Mouse (Mus musculus) embryonic facial prominence, embryonic 14.5 days (tissue): ENCODE results near the gene Smg1. TPM values are rescaled to one million over a fixed set of nuclear protein-coding genes. Genes with fewer than 3 reads are reported as not detected.

Experiments
- ATAC-seq: fragments of 200-750 bp; cut with Nextera tagmentation; 2 replicates; pipeline ENCODE4 v1.8.0; 2017; ENCODE audit warnings: low read depth, moderate number of reproducible peaks, moderate TSS enrichment
- DNase-seq: peaks from one replicate; pipeline ENCODE4 v3.0.0-alpha.2; 2015; ENCODE audit warnings: low spot score
- H3K27ac ChIP-seq: fragments of 300-500 bp; sonication (generic); replicated peaks from 2 replicates; pipeline ENCODE4 v1.5.1; 2014; ENCODE audit warnings: low read depth, mild to moderate bottlenecking, low read length, moderate library complexity
- H3K27me3 ChIP-seq: fragments of 300-500 bp; sonication (generic); replicated peaks from 2 replicates; pipeline ENCODE4 v1.6.1; 2014; ENCODE audit warnings: low read length; ENCODE audit not compliant: control insufficient read depth, insufficient read depth
- H3K36me3 ChIP-seq: fragments of 300-500 bp; sonication (generic); 2 replicates; pipeline ENCODE4 v1.6.1; 2014; ENCODE audit warnings: low read length, mixed read lengths; ENCODE audit not compliant: control insufficient read depth, insufficient read depth
- H3K4me1 ChIP-seq: fragments of 300-500 bp; sonication (generic); 2 replicates; pipeline ENCODE4 v1.6.1; 2014; ENCODE audit warnings: antibody characterized with exemption, low read length; ENCODE audit not compliant: control insufficient read depth, insufficient read depth
- H3K4me2 ChIP-seq: fragments of 300-500 bp; sonication (generic); 2 replicates; pipeline ENCODE4 v1.6.1; 2014; ENCODE audit warnings: low read depth, mild to moderate bottlenecking, low read length, moderate library complexity, mixed read lengths
- H3K4me3 ChIP-seq: fragments of 300-500 bp; sonication (generic); 2 replicates; pipeline ENCODE4 v1.5.1; 2014; ENCODE audit warnings: low read depth, mild to moderate bottlenecking, low read length
- H3K9ac ChIP-seq: fragments of 300-500 bp; sonication (generic); 2 replicates; pipeline ENCODE4 v1.6.1; 2014; ENCODE audit warnings: low read depth, mild to moderate bottlenecking, low read length, moderate library complexity, mixed read lengths
- H3K9me3 ChIP-seq: fragments of 300-500 bp; sonication (generic); 2 replicates; pipeline ENCODE4 v1.6.1; 2016; ENCODE audit warnings: low read length; ENCODE audit not compliant: control insufficient read depth
- WGBS: fragments of 180-500 bp; shearing (Covaris S2); extraction: QIAGEN DNeasy Blood & Tissue Kit; methylation state at CpG from one replicate; pipeline ENCODE4 v1.1.7; 2014; 5-methylcytosine and 5-hydroxymethylcytosine counted together
- polyA plus RNA-seq: library from polyadenylated mRNA; unstranded; fragments of >200 nt; fragmentation: Nextera tagmentation; extraction: Ambion mirVana; gene quantifications from 2 replicates; pipeline ENCODE4 v1.2.1, GENCODE M21; 2014

The Smg1 gene
- polyA plus RNA-seq, 1 experiment from 2014 or later, result 20.0 TPM

DNA sequence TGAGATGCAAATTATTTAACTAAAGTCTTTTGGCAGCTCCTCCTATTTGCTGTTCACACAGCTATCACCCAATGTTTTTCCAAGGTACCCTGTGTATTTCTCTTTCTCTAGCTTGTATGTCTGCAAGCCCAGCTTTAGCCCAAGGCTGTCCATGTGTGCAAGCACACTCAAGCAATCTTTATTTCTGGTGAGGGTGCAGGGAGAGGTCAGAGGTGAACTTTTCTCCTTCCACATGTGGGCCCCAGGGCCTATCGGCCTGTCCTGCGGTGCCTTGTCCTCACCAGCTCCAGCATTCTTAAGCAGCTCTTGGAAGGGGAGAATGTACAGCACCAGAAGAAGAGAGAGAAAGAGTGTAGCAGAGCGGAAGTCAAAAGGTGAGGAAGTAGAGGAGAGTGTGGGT, 9.5 kb upstream of the Smg1 start:
- ATAC-seq (no peak), DNase-seq (no peak)
- Histone ChIP-seq H3K4me1 (no peaks in the 10 kb centered on the region), H3K4me2 (no peak overlapping the region), H3K9me3 (no peaks in the 10 kb centered on the region), H3K27ac (no peak overlapping the region), H3K36me3 (no peaks in the 10 kb centered on the region), H3K9ac (no peak overlapping the region), H3K4me3 (no peak overlapping the region), H3K27me3 (no peaks in the 10 kb centered on the region)
- WGBS, result 52% methylated on average over 3 of the region's 3 CpGs

DNA sequence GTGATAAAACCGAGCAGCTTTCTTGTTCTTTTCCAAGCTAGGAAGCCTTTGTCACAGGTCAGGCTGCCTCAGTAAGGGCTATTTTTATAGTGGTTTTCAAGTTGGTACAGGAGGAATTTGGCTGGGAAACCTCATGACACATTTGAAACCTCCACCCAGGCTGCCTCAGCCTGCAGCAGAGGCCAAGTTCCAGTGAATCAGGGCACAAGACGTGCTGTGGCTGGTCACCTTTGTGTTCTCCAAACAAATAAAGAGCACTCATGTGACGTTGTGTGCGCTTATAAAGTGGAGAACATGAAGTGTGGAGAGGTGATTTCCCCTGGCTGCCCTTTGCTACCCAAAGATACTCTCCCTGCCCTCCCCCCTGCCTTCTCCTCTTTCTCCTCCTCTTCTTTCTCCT, 8.9 kb upstream of the Smg1 start:
- H3K9me3 ChIP-seq, result no peaks in the 10 kb centered on the region
- ATAC-seq, result no peak
- WGBS, result 26% methylated on average over 4 of the region's 4 CpGs

GRCm38 (mm10) chr7:118251392-118252170, 8.1 kb upstream of the Smg1 start:
- H3K36me3 ChIP-seq, result no peaks in the 10 kb centered on the region
- H3K4me2 ChIP-seq, result no peak overlapping the region
- no peaks in the 10 kb centered on the region for H3K4me1 ChIP-seq
- ATAC-seq (no peak), DNase-seq (peak; percentile 14)
- H3K27me3 ChIP-seq, result no peaks in the 10 kb centered on the region
- H3K9ac ChIP-seq, result no peak overlapping the region
- WGBS, result 98% methylated on average over 2 of the region's 2 CpGs
- H3K9me3 ChIP-seq, result no peaks in the 10 kb centered on the region
- no peak overlapping the region for H3K27ac ChIP-seq
- no peak overlapping the region for H3K4me3 ChIP-seq

More for the DNA sequence above, 8.9 kb upstream of the Smg1 start:
- H3K27ac ChIP-seq, result no peak overlapping the region
- H3K27me3 ChIP-seq, result no peaks in the 10 kb centered on the region
- DNase-seq, result peak; percentile 14
- no peaks in the 10 kb centered on the region for H3K4me1 ChIP-seq
- H3K4me2 ChIP-seq, result no peak overlapping the region
- no peak overlapping the region for H3K4me3 ChIP-seq
- no peak overlapping the region for H3K9ac ChIP-seq
- no peaks in the 10 kb centered on the region for H3K36me3 ChIP-seq

- H3K9ac ChIP-seq, result no peak overlapping the region
- WGBS, result 82% methylated on average over 4 of the region's 4 CpGs
- H3K4me2 ChIP-seq, result no peak overlapping the region
- no peak for DNase-seq
- H3K36me3 ChIP-seq, result no peaks in the 10 kb centered on the region
- no peak overlapping the region for H3K27ac ChIP-seq
- ATAC-seq, result no peak
- no peaks in the 10 kb centered on the region for H3K9me3 ChIP-seq
- no peaks in the 10 kb centered on the region for H3K4me1 ChIP-seq
- no peaks in the 10 kb centered on the region for H3K27me3 ChIP-seq
- H3K4me3 ChIP-seq, result no peak overlapping the region
Measured at GRCm38 (mm10) chr7:118250482-118251160, 7.2 kb upstream of the Smg1 start.

DNA sequence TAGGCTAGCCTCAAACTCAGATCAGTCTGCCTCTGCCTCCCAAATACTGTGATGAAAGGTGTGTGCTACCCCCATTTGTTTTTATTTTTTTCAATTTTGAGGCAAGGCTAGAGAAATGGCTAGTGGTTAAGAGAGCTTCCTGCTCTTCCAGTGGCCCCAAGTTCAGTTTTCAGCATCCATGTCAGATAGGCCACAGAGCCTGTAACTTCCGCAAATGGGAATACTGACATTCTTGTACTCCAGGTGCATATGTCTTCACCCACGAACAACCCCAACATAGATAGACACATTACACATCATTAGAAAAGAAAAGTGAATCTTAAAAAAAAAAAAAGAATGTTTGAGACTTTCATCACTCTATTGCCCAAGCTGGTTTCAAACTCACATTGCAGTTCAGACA, 6.1 kb upstream of the Smg1 start:
- Histone ChIP-seq H3K4me3 (no peak overlapping the region), H3K36me3 (no peaks in the 10 kb centered on the region), H3K4me1 (no peaks in the 10 kb centered on the region), H3K4me2 (no peak overlapping the region), H3K9me3 (no peaks in the 10 kb centered on the region), H3K27ac (no peak overlapping the region), H3K27me3 (no peaks in the 10 kb centered on the region), H3K9ac (no peak overlapping the region)
- no peak for DNase-seq
- 90% methylated on average over 2 of the region's 2 CpGs for WGBS
- no peak for ATAC-seq

DNA sequence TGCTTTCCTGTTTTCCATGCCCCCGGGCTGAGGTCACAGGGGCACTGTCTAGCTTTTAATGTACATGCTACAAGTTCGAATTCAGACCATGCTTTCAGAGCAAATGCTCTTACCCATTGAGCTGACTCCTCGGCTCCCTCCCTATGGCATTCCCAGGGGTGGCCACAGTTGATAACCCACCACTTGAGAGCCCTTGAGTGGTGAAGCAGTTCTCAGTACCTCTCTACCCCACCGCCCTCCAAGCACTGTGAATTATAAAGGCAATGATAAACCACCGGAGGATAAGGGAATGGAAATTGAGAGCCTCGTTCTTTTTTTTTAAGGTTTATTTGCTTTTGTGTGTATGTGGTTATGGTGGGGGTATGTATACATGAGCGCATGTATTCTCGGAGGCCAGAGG, 4.6 kb upstream of the Smg1 start:
- 83% methylated on average over 8 of the region's 8 CpGs for WGBS
- Histone ChIP-seq H3K4me3 (no peak overlapping the region), H3K4me1 (no peaks in the 10 kb centered on the region), H3K4me2 (no peak overlapping the region), H3K9me3 (no peaks in the 10 kb centered on the region), H3K9ac (no peak overlapping the region), H3K27ac (no peak overlapping the region), H3K27me3 (no peaks in the 10 kb centered on the region), H3K36me3 (no peaks in the 10 kb centered on the region)
- ATAC-seq (no peak), DNase-seq (no peak)

DNA sequence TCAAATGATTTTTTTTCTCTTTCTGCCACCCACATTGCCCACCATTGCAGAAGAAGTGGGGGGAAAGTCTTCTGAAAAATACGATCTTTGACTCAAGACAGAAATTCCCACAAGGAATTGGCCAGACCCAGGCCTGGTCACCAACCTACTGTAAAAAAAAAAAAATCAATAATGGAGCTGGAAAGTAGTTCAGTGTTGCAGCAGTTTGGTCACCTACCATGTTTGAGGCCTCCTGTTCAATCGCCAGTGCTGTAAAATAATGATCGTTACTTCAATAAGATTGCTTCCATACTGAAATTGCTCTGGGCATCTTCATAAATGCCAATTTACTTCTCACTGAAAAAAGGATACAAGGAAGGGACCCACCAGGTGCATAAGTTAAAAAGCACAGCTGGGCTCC, 1.8 kb upstream of the Smg1 start:
- DNase-seq (no peak), ATAC-seq (no peak)
- peaks cover 11% of the 10 kb centered on the region for H3K4me1 ChIP-seq

GRCm38 (mm10) chr7:118242911-118243412, 508 bp downstream of the Smg1 start:
- H3K27ac ChIP-seq, result peak overlapping the region; percentile 93
- H3K4me2 ChIP-seq, result peak overlapping the region; percentile 78
- H3K4me1 ChIP-seq, result peaks cover 11% of the 10 kb centered on the region
- H3K9me3 ChIP-seq, result no peaks in the 10 kb centered on the region
- no peaks in the 10 kb centered on the region for H3K36me3 ChIP-seq
- peak; percentile 48 for ATAC-seq
- no peaks in the 10 kb centered on the region for H3K27me3 ChIP-seq
- WGBS, result 0% methylated on average over 23 of the region's 50 CpGs
- H3K4me3 ChIP-seq, result peak overlapping the region; percentile 96
- peak; percentile 40 for DNase-seq
- peak overlapping the region; percentile 96 for H3K9ac ChIP-seq

More for the DNA sequence above, 1.8 kb upstream of the Smg1 start:
- no peaks in the 10 kb centered on the region for H3K36me3 ChIP-seq
- no peaks in the 10 kb centered on the region for H3K9me3 ChIP-seq
- H3K4me2 ChIP-seq, result no peak overlapping the region
- WGBS, result 95% methylated on average over 3 of the region's 3 CpGs
- no peak overlapping the region for H3K4me3 ChIP-seq
- no peaks in the 10 kb centered on the region for H3K27me3 ChIP-seq
- H3K27ac ChIP-seq, result no peak overlapping the region
- H3K9ac ChIP-seq, result no peak overlapping the region
